Mouse (Mus musculus): ENCODE results near the gene Slc27a1.

Slc27a1 gene

DNA sequence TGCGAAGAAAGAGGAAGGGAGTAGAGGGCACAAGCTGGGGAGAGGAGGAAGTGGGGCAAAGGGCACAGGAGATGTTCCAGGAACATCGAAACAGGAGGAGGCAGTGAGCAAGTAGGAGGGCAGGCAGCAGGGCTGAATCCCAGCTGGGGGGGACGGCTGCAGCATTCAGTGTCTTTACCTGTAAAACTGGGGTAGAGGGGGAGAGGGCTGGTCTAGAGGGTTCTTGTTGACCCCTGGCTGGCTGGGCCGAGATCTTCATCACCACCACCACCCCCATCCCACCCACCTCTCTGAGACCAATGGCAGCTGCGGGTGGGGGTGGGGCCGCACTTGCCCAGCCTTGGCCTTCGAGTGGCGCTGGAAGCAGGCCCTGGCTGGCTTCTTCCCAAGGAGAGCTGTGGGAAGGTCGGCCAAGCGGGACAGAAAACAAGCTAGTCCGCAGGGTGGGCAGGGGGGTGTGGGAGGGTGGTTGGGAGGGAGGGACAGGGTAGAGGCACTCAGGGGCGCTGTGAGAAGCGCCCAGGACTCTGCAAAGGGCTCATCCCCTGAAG is at the start of gene Slc27a1:
Gene Slc27a1 (plus strand): TSS at position 496 of the 551 bp plus-strand sequence.
- DNase-seq (ENCODE audit: low read depth), result no peak

DNA sequence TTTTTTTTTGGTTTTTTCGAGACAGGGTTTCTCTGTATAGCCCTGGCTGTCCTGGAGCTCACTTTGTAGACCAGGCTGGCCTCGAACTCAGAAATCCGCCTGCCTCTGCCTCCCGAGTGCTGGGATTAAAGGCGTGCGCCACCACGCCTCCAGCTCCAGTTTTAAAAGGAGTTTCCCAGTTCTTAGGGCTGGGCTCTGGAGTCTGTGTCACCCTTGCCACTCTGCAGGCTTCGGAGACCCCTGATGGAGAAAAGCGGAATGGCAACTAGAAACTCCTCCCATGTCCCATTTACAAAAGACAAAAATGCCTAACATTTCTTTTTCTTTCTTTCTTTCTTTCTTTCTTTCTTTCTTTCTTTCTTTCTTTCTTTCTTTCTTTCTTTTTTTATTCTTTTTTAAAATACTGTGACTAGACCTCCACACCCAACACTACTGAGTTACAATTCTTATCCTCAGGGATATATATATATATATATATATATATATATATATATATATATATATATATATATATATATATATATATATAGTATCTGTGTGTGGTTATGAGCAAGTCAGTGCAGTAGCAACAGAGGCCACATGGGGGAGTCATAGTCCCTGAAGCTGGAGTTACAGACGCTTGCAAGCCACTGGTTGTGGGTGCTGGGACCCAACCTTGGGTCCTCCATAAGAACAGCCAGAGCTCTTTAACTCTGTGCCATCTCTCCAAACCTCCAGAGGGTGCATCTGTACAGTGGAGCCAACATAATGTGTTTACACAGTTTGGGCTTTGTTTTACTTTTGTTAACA is 49.5 kb upstream of the Slc27a1 start:
- DNase-seq (ENCODE audit: low read depth), result peak; percentile 85

DNA sequence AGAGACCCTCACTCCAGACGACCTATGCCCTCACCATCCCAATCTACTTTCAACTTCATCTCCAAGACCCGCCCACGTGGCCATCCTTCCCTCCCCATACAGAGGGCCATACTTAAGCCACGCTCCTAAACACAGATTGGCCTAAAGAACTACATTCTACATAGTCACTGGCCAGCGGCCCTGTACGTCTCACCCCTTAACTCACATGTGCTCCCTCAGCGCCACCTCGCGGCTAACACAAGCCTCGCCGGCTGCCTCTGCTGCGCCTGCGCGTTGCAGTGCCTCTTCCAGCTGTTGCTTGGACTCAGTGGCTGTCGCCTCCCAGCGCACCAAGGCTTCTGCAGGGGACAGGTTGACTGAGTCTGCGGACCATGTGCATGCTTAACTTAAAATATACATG is 47.0 kb upstream of the Slc27a1 start:
- DNase-seq (ENCODE audit: low read depth), result peak; percentile 95

DNA sequence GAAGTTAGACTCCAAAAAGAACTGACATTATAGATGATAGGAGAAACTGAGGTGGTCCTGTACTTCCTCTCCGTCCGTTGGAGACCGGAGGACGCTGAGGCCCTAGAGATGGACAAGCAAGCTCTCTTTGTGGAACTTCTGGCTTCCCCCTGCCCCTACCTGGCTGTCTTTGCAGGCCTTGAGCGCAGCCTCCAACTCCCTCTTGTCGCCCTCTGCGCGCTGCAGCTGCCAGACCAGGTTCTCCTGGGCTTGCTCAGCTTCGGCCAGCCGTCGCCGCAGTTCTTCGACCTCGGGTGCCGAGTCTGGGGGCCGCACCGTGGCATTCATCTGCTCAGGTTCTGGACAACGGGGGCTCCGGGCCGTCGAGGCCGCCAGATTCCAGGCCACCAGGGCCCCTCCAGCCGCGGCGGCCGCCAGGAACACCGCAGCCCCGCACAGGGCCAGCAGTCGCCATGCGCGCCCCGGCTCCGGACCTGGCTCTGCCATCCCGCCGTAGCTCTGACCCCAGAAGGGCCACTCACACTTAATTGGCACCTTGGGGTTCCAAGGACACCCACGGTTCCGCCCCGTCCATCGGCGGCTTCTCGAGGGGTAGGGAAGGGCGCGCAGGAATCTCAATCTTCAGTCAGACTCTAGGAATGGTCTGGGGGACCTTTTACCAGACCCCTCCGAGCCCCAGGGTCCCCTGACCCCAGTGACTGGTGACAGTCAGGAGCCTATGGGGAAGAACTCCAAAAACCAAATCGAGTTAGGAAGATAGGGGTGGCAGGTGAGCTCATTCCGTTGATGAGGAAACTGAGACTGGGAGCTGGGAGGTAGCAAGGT is 43.2 kb upstream of the Slc27a1 start, which contains the start of gene Ccdc194:
Gene Ccdc194 (minus strand): TSS at position 486 of the 825 bp plus-strand sequence.
- no peak for DNase-seq (ENCODE audit: low read depth)

DNA sequence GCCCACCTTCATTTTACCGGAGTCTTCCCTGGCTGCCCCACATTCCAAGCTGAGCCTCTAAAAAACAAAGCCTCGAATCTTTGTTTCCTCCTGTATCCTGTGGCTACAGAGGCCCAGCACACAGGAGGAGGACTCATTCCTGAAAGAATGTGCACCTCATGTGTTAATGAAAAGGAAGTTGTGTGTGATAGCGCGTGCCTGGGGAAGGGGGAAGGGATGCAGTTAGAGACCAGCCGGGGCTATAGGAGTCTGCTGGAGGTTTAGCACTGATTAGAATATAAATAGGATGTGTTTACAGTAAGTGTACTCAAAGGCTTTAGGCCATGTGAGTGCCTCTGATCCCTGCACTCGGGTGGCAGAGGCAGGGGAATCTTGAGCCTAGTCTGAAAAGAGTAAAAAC is 42.4 kb upstream of the Slc27a1 start:
- DNase-seq (ENCODE audit: low read depth), result no peak

DNA sequence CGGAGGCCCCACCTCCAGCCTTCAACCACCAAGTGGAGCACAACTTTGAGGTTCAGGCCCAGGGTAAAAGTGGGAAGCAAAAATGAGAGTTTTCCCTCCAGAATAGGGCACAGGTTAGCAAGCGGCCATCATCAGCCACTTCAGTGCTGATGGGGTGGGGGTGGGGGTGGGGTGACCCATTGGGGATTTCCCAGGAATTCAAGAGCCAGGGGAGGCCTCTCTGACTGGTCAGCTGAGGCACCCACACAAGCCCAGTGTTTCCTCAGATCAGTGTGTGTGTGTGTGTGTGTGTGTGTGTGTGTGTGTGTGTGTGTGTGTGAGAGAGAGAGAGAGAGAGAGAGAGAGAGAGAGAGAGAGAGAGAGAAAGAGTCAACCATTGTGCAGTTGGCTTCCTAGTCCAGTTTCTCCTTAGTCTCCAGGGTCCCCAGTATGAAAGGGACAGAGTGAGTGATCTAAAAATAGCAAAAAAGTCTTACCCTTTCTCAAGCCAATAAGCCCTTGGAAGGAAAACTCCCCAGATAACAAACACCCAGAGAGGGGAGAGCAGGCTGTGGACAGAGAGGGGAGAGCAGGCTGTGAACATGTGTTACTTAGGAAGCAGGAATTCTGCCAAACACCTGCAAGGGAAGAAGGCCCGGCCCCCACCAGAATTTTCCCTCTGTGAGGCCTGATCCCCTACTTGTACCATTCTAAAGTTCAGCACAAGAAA is 41.4 kb upstream of the Slc27a1 start:
- no peak for DNase-seq (ENCODE audit: low read depth)

DNA sequence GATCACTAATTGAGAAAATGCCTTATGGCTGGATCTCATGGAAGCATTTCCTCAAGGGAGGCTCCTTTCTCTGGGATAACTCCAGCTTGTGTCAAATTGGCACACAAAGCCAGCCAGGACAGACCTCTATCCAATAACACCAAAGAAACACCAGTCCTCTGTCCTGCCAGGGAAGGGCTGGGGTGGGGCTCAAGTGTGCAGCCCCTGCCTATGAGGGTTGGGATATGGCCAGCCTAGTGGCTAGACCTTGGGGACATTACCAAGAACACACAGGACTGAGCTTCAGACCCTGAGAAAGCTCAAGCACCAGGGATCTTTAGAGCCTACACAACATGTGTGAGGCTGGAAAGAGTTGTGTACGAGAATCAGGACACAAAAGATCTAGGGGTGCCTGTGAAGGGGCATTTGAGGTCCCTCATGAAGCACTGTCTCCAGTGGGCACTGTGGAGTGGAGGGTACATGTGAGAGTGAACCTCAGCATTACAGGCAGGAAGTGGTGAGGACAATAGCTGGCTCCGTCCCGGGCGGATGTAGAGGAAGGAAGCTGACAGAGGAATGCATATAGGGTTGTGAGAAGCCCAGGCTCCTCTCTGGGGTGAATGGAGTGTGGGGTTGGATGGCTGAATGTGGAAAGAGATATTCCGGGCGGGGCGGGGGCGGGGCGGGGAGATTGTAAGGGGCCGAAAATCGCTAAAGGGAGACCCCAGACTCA is 40.2 kb upstream of the Slc27a1 start:
- peak; percentile 67 for DNase-seq (ENCODE audit: low read depth)

DNA sequence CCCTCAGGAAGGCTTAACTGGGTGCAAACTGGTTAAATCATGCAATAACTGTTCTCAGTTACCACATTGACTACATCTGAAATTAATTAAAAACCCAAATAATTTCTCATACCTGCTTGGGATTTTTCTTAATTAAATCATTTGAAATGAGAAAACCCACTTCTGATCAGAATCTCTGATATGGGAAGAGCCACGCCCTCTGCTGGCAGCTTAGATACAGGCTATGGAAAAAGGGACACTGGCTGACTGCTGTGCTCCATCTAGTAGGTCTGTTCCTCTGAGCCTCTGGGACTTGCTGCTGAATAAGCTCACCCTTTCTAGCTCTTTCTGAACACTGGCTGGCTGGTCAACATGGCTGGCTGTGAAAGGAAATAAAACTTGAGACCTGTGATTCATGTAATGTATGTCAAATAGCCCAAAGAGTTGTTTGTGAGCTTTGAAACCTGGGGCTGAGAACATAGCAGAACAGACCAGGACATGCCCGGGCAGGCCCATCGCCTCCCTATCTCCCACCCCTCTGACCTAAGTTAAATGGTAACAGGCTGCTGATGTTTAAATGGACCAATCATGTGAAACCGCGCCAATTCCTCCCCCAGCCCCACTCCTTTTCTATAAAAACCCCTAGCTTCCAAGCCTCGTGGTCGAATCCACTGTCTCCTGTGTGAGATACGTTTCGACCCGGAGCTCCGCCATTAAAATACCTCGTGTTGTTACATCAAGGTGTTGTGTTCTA is 37.8 kb upstream of the Slc27a1 start:
- peak; percentile 61 for DNase-seq (ENCODE audit: low read depth)

DNA sequence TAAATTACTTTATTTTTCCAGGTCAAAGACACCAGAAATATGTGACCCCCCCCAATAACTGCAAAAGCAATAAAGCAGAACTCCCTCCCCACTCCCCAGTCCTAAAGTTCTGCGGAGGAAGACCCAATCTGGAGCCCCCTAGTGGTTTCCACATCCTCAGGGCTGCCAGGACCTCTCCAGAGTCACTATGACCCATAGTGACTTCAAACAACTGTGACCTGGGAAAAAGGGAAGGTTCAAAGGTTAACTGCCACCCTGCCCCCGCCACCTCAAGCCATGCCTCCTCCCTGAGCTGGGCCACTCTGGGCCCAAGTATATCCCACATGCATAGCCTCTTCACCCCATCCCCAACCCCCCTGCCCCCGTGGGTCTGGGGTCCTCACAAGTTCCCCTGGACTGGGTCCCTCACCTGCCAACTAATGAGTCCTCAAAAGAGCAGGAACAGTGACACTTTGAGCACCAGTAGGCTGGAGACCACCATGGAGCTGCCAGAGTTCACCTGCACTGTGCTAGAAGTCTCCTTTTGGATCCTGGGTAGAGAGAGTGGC is 34.3 kb upstream of the Slc27a1 start:
- DNase-seq (ENCODE audit: low read depth), result no peak

DNA sequence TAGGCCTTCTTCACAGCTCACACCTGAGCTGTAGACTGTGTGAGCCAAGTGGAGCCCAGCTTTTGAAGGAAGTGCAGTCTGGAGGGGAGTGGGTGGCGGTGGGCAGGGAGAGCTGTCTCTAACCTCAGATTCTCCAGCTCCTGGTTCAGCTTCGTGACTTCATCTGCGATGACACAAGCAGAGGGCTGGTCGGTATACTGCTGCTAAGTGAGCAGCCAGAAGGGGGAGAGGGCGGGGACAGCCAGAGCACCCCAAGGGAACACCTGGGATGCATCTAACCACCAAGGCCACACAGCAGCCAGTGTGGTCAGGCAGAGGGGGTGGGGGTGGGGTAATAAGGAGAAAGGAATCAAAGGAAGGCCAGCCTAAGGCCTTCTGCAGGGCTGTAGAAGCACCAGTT is 33.0 kb upstream of the Slc27a1 start:
- peak; percentile 43 for DNase-seq (ENCODE audit: low read depth)

DNA sequence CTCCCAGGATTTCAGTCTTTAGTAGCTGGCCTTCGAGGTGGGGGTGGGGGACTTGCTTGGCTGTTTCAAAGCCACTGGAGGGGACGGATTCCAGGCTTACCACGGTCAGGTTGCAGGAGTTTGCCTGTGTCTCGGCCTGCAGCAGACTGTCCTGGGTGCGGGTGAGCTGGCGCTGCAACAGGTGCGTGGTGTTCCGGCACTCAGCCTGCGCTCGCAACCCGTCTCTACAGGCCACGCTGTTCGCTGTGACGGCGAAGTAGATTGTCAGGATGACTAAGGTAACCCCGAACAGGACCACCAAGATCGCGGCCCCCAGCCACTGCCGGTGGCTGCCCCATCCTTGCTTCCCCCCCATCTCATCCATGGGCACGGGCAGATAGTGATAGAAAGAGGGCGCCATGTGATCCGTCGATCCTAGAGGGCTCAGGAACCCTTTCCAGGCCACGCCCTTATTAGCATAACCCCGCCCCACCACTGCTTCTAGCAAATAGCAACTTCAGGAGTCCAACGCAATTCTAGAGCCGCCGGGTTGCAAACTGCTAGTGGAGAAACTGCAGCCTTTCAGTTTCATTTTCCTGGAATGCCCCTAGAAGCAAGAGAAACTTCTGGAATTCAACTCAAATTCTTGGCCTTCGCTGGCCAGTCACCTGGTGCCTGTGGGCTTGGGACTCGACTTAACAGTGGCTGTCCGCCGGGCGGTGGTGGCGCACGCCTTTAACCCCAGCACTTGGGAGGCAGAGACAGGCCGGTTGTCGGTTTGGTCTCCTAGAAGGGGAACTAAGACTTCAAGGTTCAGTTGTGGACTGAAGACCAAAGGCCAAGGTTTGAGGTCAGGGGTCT is 31.4 kb upstream of the Slc27a1 start, which contains the start of gene Bst2:
Gene Bst2 (minus strand): TSS at position 429 of the 840 bp plus-strand sequence.
- DNase-seq (ENCODE audit: low read depth), result peak; percentile 99

DNA sequence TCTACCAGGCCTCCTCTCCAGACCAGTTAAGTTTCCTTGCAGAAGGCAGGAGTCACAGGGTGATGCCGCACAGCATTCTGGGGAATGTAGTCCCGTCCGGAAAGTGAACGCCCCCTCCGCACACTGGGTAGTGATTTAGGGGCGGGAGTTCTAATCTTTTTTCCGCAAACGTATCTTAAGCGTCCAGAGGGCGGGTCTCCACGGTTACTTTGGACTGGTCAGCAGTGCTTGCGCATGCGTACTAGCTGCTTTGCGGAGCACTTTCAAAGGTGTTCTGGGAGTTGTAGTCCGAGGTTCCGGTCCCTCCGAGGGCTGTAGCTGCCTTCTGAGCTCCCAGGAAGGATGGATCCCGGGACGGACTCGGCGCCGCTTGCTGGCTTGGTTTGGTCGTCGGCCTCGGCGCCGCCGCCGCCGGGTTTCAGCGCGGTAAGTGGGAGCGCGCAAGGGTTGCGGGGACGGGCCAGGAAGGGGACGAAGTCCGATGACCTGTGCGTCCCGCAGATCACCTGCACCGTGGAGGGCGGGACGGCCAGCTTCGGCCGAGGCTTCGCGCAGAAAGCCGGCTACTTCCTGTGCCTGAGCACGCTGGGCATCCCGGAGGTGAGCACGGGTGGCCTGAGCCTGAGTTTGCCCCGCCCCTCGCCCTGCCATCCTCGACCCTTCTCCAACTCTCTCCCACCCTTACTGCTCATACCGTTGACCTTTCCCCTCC is 25.9 kb upstream of the Slc27a1 start, which contains the start of gene Mvb12a:
Gene Mvb12a (plus strand): TSS at position 291 of the 712 bp plus-strand sequence.
- DNase-seq (ENCODE audit: low read depth), result peak; percentile 98

DNA sequence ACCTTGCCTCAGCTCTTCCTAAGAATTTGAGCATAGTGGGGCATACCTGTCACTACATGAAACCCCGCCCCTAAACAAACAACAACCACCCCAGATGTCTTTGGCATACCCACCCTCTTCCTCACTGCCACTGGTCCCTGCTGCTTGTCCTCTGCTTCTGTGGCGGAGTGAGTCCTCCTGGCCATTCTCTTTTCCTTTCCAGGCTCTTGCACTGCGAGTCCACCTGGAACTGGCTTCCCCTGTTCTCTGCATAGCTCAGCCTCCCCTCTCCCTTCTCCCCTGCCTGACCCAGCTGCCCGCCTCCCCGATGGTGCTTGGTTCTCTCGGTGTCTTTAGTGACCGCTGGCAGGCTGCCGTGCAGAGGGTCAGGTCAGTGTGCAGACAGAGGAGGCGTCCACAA is 24.9 kb upstream of the Slc27a1 start:
- DNase-seq (ENCODE audit: low read depth), result no peak

DNA sequence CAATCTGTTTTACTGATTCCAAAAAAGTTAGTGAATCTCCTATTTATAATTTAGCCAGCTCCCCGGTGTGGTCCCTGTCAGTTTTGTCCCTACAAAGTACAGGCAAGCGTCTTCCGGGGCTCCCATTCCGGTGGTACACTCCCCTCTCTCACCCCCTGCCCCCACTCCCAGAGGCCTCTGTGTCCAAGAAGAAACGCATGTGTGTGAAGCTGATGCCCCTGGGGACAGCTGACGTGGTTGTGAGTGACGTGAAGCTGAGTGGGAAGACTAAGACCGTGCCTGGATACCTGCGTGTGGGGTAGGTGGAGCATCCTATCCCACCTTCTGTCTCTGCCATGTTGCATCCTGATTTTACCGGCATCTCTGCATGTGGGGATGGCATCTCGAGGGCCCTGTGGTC is 23.6 kb upstream of the Slc27a1 start:
- DNase-seq (ENCODE audit: low read depth), result no peak

DNA sequence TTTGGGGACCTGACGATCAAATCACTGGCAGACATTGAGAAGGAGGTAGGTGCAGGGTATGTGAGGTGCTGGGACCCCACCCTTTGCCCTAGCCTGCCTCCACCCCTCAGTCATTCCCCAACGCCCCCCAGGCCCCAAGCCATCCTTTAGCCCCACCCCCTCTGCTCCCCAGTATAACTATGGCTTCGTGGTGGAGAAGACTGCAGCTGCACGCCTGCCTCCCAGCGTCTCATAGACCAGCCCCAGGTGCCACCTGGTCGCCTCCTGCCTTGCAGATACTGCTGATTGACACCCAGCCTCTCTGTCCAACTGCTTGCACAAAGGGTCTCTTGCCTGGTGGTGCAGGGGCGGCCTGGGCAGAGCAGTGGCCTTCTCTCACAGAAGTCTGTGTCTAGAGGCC is 21.1 kb upstream of the Slc27a1 start:
- no peak for DNase-seq (ENCODE audit: low read depth)

DNA sequence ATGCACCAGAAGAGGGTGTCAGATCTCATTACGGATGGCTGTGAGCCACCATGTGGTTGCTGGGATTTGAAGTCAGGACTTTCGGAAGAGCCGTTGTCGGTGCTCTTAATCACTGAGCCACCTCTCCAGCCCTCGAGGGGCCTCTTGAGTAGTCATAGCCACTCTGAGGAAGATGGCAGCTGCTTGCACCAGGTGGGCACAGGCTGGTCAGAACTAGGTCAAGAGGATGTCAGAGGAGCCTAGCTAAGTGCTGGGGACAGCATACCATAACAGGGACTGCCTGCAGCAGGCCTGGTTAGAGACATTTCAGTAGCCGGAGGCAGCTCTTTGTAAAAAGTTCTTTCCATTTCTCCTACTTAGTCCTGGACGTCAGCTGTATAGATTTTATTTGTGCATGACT is 17.9 kb upstream of the Slc27a1 start:
- no peak for DNase-seq (ENCODE audit: low read depth)

DNA sequence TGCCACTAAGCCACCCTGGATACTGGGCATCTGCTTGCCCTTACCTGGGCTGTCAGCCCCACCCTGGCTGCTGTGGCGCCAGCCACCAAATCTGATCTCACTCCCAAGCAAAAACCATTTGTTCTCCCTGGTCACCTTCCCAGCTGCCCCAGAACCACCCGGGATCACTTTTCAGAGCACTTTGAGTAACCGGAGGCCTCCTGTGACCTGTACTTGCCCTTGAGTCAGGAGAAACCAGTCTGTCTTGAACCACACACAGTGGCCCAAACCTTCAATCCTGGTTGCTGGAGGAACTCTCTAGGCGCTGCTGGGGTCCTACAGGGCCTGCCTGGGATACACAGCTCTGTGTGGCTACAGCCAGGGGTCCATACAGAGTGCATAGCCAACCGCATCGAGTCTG is 15.9 kb upstream of the Slc27a1 start:
- DNase-seq (ENCODE audit: low read depth), result no peak

DNA sequence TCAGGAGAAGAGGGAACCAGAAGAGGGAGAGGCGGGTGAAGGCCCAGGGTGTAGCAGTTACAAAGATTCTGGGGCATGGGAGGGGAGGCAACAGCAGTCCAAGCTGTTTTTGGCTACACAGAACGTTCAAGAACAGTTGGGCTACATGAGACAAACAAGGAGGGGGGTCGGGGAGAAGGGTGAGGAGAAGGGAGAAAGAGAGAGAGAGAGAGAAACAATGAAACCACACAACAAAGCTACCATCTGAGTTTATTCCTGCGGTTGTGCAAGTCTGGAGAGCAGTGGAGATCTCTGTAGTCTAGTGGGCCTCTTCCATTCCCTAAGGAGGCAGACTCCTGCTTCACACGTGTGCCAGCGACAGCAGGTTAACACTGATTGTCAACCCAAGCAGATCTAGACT is 14.7 kb upstream of the Slc27a1 start:
- DNase-seq (ENCODE audit: low read depth), result no peak

DNA sequence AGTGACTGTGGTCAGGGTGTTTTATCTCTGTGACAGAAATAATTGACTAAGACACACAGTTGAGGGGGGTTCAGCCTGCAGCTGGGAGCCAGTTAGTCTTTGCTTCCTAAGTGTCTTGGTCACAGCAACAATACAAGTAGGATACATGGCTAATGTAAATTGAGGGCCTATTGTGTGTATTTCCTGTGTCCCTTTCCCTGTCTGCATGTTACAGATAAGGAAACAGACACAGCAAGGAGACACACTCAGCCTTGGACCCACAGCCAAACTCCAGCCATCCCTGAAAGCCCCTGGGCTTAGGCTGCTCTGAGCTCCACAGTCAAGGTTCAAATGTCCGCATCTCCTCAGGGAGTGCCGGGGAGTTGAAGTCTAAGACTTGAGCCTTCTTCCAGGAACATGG is 14.0 kb upstream of the Slc27a1 start:
- no peak for DNase-seq (ENCODE audit: low read depth)

Data from induced T-regulatory cell, adult 2 months (primary cell).